Mouse (Mus musculus): ENCODE measurements around the gene B3galnt1. TPM values are rescaled to one million over a fixed set of nuclear protein-coding genes. Genes with fewer than 3 reads are reported as not detected.

Gene B3galnt1
- total RNA-seq, 2 experiments from 2014 or later = 0.34 to 0.77 TPM

- ATAC-seq (replicated peaks; ENCODE audit: low FRiP score, poor library complexity, severe bottlenecking) = no peak
These were observed 73.7 kb downstream of the B3galnt1 start for GRCm38 (mm10) chr3:69525072-69525529.

- ATAC-seq (replicated peaks; ENCODE audit: low FRiP score, poor library complexity, severe bottlenecking) = no peak
These were observed 74.2 kb downstream of the B3galnt1 start for GRCm38 (mm10) chr3:69524356-69525071.

Other genes with a start within 250 kb of the B3galnt1 start
- 13.0 and 33.8 TPM in 2 replicates for gene Nmd3, start 123.0 kb upstream of the B3galnt1 start, total RNA-seq (2015; ENCODE audit: low replicate concordance)
- 12.8 and 26.2 TPM in 2 replicates for gene Nmd3, start 123.0 kb upstream of the B3galnt1 start, total RNA-seq (2017; ENCODE audit: low replicate concordance)

All from erythroblast, adult 5-6 weeks (primary cell).